Mouse (Mus musculus) liver, embryonic 11.5 days (tissue): ENCODE results near the gene Glo1. TPM values are rescaled to one million over a fixed set of nuclear protein-coding genes. Genes with fewer than 3 reads are reported as not detected.

Experiments used
- ATAC-seq: fragments of 200-750 bp; cut with Nextera tagmentation; replicated peaks from 2 replicates; pipeline ENCODE4 v1.8.0; 2017; ENCODE audit warnings: moderate number of reproducible peaks, mild to moderate bottlenecking, moderate TSS enrichment, moderate library complexity; ENCODE audit not compliant: low FRiP score
- DNase-seq: peaks from one replicate; pipeline ENCODE4 v3.0.0-alpha.2; 2017; ENCODE audit warnings: low spot score
- H3K27ac ChIP-seq: fragments of 300-500 bp; sonication (generic); 2 replicates; pipeline ENCODE4 v1.5.1; 2014; ENCODE audit warnings: mild to moderate bottlenecking, low read depth, low read length, control low read depth
- H3K27me3 ChIP-seq: fragments of 300-500 bp; sonication (generic); replicated peaks from 2 replicates; pipeline ENCODE4 v1.6.1; 2014; ENCODE audit warnings: low read length, mixed read lengths; ENCODE audit not compliant: control insufficient read depth, insufficient read depth
- H3K36me3 ChIP-seq: fragments of 300-500 bp; sonication (generic); 2 replicates; pipeline ENCODE4 v1.6.1; 2014; ENCODE audit warnings: mild to moderate bottlenecking, low read length, moderate library complexity, mixed read lengths; ENCODE audit not compliant: control insufficient read depth, insufficient read depth
- H3K4me1 ChIP-seq: fragments of 300-500 bp; sonication (generic); replicated peaks from 2 replicates; pipeline ENCODE4 v1.6.1; 2014; ENCODE audit warnings: low read length, mixed read lengths; ENCODE audit not compliant: control insufficient read depth, insufficient read depth
- H3K4me2 ChIP-seq: fragments of 300-500 bp; sonication (generic); 2 replicates; pipeline ENCODE4 v1.6.1; 2014; ENCODE audit warnings: mild to moderate bottlenecking, control low read depth, moderate library complexity
- H3K4me3 ChIP-seq: fragments of 300-500 bp; sonication (generic); 2 replicates; pipeline ENCODE4 v1.5.1; 2014; ENCODE audit warnings: low read depth, low read length, control low read depth
- H3K9ac ChIP-seq: fragments of 300-500 bp; sonication (generic); 2 replicates; pipeline ENCODE4 v1.6.1; 2014; ENCODE audit warnings: low read depth, low read length, control low read depth
- H3K9me3 ChIP-seq: fragments of 300-500 bp; sonication (generic); 2 replicates; pipeline ENCODE4 v1.6.1; 2016; ENCODE audit warnings: low read length, inconsistent platforms, mixed read lengths; ENCODE audit not compliant: control insufficient read depth
- WGBS: fragments of 180-500 bp; shearing (Covaris S2); extraction: QIAGEN DNeasy Blood & Tissue Kit; methylation state at CpG from one replicate; pipeline ENCODE4 v1.1.7; 2014; 5-methylcytosine and 5-hydroxymethylcytosine counted together
- polyA plus RNA-seq: library from polyadenylated mRNA; unstranded; fragments of >200 nt; fragmentation: Nextera tagmentation; extraction: Ambion mirVana; gene quantifications from 2 replicates; pipeline ENCODE4 v1.2.1, GENCODE M21; 2014

The Glo1 gene
- polyA plus RNA-seq, 1 experiment from 2014 or later = 310 TPM

DNA sequence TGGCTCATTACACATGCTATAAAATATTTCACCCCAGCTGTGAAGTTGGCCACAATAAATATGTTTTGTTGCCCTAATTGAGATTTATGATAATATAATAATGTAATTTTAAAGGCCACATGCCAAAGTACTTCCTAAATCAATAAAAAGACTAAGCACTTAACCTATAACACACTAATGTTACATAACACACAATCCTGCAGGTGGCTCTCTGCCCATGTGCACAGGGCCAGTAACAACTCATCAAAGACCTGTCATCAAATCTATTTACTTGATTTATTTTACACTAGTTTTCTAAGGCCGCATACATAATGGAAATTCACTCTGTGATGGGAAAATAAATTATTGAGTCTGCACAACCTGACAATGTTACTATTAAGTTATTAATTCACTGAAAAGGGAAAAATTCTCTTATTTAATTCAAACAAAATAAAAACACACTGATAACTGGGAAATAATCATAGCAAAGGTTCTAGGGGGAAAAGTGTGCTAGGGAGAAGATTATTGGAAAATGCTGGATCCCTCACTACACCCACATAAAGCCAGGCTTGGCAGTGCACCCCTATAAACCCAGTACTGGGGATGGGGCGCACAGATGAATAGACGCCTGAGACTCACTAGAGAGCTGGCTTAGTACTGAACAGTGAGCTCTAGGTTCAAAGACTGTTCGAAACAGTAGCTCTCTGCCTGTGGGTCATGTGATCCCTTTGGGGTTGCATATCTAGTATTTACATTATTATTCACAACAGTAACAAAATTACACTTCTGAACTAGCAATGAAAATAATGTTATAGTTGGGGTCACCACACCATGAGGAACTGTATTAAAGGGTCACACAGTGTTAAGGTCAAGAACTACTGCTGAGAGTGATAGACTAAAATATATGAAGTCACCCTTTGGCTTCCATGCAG, 73.4 kb downstream of the Glo1 start:
- 88% methylated on average over 4 of the region's 4 CpGs for WGBS
- DNase-seq = no peak

DNA sequence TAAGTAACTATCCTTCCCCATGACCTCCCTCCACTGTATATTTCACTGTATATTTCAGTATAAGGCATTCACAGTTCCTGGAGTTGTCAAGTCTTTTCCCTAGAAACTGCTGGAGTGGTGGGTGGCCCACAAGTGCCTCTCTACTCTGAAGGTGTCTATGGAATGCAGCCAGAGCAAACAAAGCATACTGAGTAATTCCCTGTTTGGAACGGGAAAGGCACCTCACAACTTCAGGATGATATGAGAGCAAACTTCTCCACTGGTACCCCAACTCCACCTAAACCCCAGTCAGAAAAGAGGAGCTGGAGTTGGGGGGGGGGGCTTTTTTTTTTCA, 75.9 kb downstream of the Glo1 start:
- no peak for DNase-seq
- Histone ChIP-seq H3K27ac (peak overlapping the region; percentile 9; the same call in 1 of the 2 replicates), H3K36me3 (no peaks in the 10 kb centered on the region), H3K4me2 (no peak overlapping the region), H3K9me3 (no peaks in the 10 kb centered on the region), H3K4me3 (no peak overlapping the region), H3K4me1 (peaks cover 11% of the 10 kb centered on the region), H3K27me3 (no peaks in the 10 kb centered on the region), H3K9ac (no peak overlapping the region)
- 63% methylated on average over 1 of the region's 1 CpGs for WGBS
- ATAC-seq = no peak

More for the DNA sequence above, 73.4 kb downstream of the Glo1 start:
- Histone ChIP-seq H3K27me3 (no peaks in the 10 kb centered on the region), H3K4me2 (no peak overlapping the region), H3K27ac (no peak overlapping the region), H3K9ac (no peak overlapping the region), H3K36me3 (no peaks in the 10 kb centered on the region), H3K4me3 (no peak overlapping the region), H3K9me3 (no peaks in the 10 kb centered on the region), H3K4me1 (peaks cover 11% of the 10 kb centered on the region)
- ATAC-seq = no peak

DNA sequence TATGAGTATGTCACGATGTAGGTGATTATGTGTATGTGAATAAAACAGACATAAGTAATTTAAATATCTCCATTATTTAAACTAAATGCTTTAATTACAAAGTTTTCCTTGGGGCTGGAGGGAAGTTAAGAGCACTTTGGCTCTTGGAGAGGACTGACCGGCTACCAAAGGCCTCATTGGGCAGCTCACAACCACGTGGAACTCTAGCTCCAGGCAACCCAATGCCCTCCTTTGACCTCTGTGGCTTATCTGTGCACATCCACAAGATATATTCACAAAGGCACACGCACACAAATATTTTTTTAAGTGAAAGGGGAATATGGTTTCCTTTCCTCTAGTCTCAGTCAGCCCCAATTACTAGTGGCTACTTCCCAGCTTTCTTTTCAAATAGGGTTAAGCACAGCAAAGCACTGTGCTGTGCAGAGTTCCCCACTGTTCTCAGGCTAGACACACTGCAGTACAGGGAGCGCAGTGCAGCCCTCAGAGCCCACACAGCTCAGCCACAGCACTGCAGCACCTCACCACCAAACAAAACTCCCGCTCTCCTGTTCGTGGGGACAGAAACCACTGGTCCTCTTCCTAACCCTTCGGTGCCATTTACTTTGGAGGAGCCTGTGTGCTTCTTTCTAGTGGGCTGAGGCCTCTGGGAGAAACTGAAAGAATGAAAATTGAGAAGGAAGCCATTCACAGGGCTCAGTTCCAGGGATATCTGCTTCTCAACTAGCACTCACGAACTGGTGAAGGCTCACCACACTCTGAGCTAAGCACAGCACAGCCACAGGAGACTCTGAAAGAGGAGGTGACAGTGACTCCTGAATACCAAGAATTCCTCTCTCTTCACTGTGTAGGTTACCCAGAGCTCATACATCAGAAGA, 76.5 kb downstream of the Glo1 start:
- DNase-seq (no peak), ATAC-seq (no peak)
- H3K27me3 ChIP-seq = no peaks in the 10 kb centered on the region
- H3K9me3 ChIP-seq = no peaks in the 10 kb centered on the region
- H3K27ac ChIP-seq = peak overlapping the region; percentile 9; the same call in 1 of the 2 replicates
- H3K4me2 ChIP-seq = no peak overlapping the region
- no peak overlapping the region for H3K9ac ChIP-seq
- WGBS = 57% methylated on average over 9 of the region's 9 CpGs
- H3K36me3 ChIP-seq = no peaks in the 10 kb centered on the region
- H3K4me3 ChIP-seq = no peak overlapping the region
- peaks cover 11% of the 10 kb centered on the region for H3K4me1 ChIP-seq

GRCm38 (mm10) chr17:30539098-30539497, 87.6 kb downstream of the Glo1 start:
- no peaks in the 10 kb centered on the region for H3K27me3 ChIP-seq
- DNase-seq = no peak
- no peak overlapping the region for H3K4me3 ChIP-seq
- H3K9ac ChIP-seq = no peak overlapping the region
- H3K4me2 ChIP-seq = no peak overlapping the region
- H3K27ac ChIP-seq = no peak overlapping the region
- 48% methylated on average over 8 of the region's 8 CpGs for WGBS
- no peaks in the 10 kb centered on the region for H3K36me3 ChIP-seq
- no peaks in the 10 kb centered on the region for H3K9me3 ChIP-seq
- no peak for ATAC-seq
- peaks cover 3% of the 10 kb centered on the region; the same call in 1 of the 2 replicates for H3K4me1 ChIP-seq

DNA sequence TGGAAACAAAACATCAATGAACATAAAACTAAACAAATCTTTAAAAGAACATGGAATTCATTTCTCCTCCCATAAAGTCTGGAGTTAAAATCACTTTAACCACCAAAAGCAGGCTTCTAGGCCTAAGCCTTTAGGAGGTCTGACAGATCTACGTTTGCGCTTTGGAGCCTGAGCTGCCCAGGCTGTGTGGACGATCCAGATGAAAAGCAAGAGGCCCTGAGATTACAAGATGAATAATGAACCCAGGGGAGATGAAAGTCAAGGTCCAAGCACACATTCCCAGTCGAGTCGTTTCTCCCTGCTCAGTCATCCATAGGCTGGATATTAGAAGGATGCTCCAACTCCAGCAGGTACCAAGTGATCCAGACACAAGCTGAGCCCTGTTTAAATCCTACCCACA, 90.0 kb downstream of the Glo1 start:
- peaks cover 3% of the 10 kb centered on the region; the same call in 1 of the 2 replicates for H3K4me1 ChIP-seq

More for the DNA sequence above, 90.0 kb downstream of the Glo1 start:
- DNase-seq (no peak), ATAC-seq (no peak)
- no peaks in the 10 kb centered on the region for H3K36me3 ChIP-seq
- no peak overlapping the region for H3K4me2 ChIP-seq
- H3K9ac ChIP-seq = no peak overlapping the region
- H3K27ac ChIP-seq = no peak overlapping the region
- WGBS = 78% methylated on average over 5 of the region's 5 CpGs
- no peaks in the 10 kb centered on the region for H3K27me3 ChIP-seq
- H3K4me3 ChIP-seq = no peak overlapping the region
- H3K9me3 ChIP-seq = no peaks in the 10 kb centered on the region

Other genes with a start within 250 kb of the Glo1 start
- gene Btbd9, start 50.4 kb downstream of the Glo1 start, polyA plus RNA-seq = 28.6 and 33.4 TPM in 2 replicates
- gene Dnah8, start 2.5 kb downstream of the Glo1 start, polyA plus RNA-seq = 4.4 and 4.7 TPM in 2 replicates